In the genomic region with DNA sequence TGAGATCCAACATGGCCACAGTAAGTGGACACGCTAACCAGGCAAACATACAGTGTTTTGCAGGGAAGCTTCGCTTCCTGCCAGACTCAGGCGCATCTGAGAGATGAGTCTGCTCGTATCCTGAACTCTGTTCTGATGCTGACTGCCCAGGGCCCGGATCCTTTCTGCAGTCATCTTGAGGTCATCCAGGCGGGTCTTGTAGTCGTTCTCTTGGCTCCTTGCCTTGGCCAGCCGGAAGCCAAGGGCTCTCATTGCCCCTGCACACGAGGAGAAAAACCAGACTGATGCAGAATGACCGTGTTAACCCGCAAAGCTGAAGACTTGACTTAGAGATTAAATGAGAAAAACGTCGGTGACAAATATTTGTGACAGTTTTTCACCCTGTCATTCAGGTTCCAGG, we compare ENCODE assay signal across 16 mouse cellular contexts. TPM values are rescaled to one million over a fixed set of nuclear protein-coding genes. Genes with fewer than 3 reads are reported as not detected.
DNase-seq lines count a peak whose midpoint lies in the region; ATAC-seq and TF ChIP-seq lines count a peak whose summit lies in the region.
"Had no signal": no experiment of that assay in that cellular context is flagged by ENCODE, and none has a peak within 500 bp of the region (broad histone marks: within the 10 kb centered on the region; RNA-seq: fewer than 3 reads in every experiment).

No protein-coding gene starts in this region.

- ATAC-seq in lung, embryonic 16.5 days (ENCODE audit: low read depth): no peak
- ATAC-seq: intestine, embryonic 15.5 days had no signal

- peaks cover 35% of the 10 kb centered on the region for H3K4me1 ChIP-seq in lung, embryonic 16.5 days (replicated peaks; ENCODE audit: control insufficient read depth, insufficient read depth, low read length)
- peaks cover 5% of the 10 kb centered on the region; the same call in 1 of the 2 replicates for H3K4me1 ChIP-seq in lung, adult 2 months (ENCODE audit: control insufficient read depth, insufficient read depth, low read length)

- peak; percentile 52 to 61 for DNase-seq in heart, adult 9 months (ENCODE audit: low spot score in 2 of 2)
- no peak for DNase-seq in heart, adult 8-10 months (ENCODE audit: low spot score)
- no peak for DNase-seq in lung, adult 2 months
- peak; percentile 47 for DNase-seq in gastrocnemius, postnatal 14 days
- DNase-seq in skeletal muscle tissue, adult 2 months (ENCODE audit: low read depth, low spot score): peak; percentile 52
- DNase-seq in frontal cortex, postnatal 25 days (ENCODE audit: low spot score in 2 of 2): no peak
- DNase-seq: cerebellum, postnatal 25 days; layer of hippocampus, postnatal 36 days; liver had no signal

- TF ChIP-seq POLR2A in lung, adult 2 months (IDR thresholded peaks at IDR 0.05; ENCODE audit: borderline replicate concordance, extremely low read depth, low read depth, low read length): no peak

- H3K36me3 ChIP-seq in lung, embryonic 16.5 days (ENCODE audit: control insufficient read depth, insufficient read depth, low read length): no peaks in the 10 kb centered on the region
- H3K36me3 ChIP-seq: heart, embryonic 15.5 days; hindbrain, embryonic 13.5 days; intestine, embryonic 15.5 days; midbrain, embryonic 10.5 days; neural tube, embryonic 13.5 days; stomach, embryonic 15.5 days had no signal

- WGBS in lung, embryonic 16.5 days: 37% methylated on average over 13 of the region's 13 CpGs
- WGBS in lung, adult 2 months: 46% methylated on average over 13 of the region's 13 CpGs

- H3K9me3 ChIP-seq in lung, embryonic 16.5 days (ENCODE audit: control insufficient read depth, low read length): no peaks in the 10 kb centered on the region
- H3K9me3 ChIP-seq: heart, embryonic 15.5 days; hindbrain, embryonic 13.5 days; intestine, embryonic 15.5 days; midbrain, embryonic 10.5 days; neural tube, embryonic 13.5 days; stomach, embryonic 15.5 days had no signal

- intact Hi-C loops in gastrocnemius, postnatal 14 days (cut with DNase I; ENCODE audit: low total_unique reads): no loop called here

- no peak overlapping the region for H3K4me3 ChIP-seq in lung, embryonic 16.5 days (ENCODE audit: low read length)
- no peak overlapping the region for H3K4me3 ChIP-seq in lung, adult 2 months (replicated peaks; ENCODE audit: extremely low read depth, low read depth, low read length)
- H3K4me3 ChIP-seq: heart, embryonic 15.5 days; hindbrain, embryonic 13.5 days; intestine, embryonic 15.5 days; midbrain, embryonic 10.5 days; neural tube, embryonic 13.5 days; stomach, embryonic 15.5 days had no signal

- H3K4me2 ChIP-seq in lung, embryonic 16.5 days (ENCODE audit: low read depth, low read length): no peak overlapping the region
- H3K4me2 ChIP-seq: heart, embryonic 15.5 days; hindbrain, embryonic 13.5 days; intestine, embryonic 15.5 days; neural tube, embryonic 13.5 days; stomach, embryonic 15.5 days had no signal

- no peaks in the 10 kb centered on the region for H3K27me3 ChIP-seq in lung, embryonic 16.5 days (ENCODE audit: control insufficient read depth, insufficient read depth, low read depth, low read length)
- H3K27me3 ChIP-seq: heart, embryonic 15.5 days; hindbrain, embryonic 13.5 days; intestine, embryonic 15.5 days; neural tube, embryonic 13.5 days; stomach, embryonic 15.5 days had no signal

- H3K9ac ChIP-seq in lung, embryonic 16.5 days (ENCODE audit: low read length): no peak overlapping the region
- H3K9ac ChIP-seq: heart, embryonic 15.5 days; hindbrain, embryonic 13.5 days; intestine, embryonic 15.5 days; neural tube, embryonic 13.5 days; stomach, embryonic 15.5 days had no signal

- 0 out of 2 replicates have a peak overlapping the region, but pooled peaks have one; percentile 12 for H3K27ac ChIP-seq in lung, embryonic 16.5 days (ENCODE audit: low read length)
- H3K27ac ChIP-seq: heart, embryonic 15.5 days; hindbrain, embryonic 13.5 days; intestine, embryonic 15.5 days; midbrain, embryonic 10.5 days; neural tube, embryonic 13.5 days; stomach, embryonic 15.5 days had no signal

- no peak for TF ChIP-seq CTCF in lung, adult 2 months (IDR thresholded peaks at IDR 0.05; ENCODE audit: insufficient read depth, low read length)

RNA-seq across cellular contexts. Expression of a gene that starts 49.6 kb away (rescaled TPM):
- total RNA-seq in heart, adult 8-10 months (2022): 10 to 100 TPM in 2 of 4 experiments, 1 to 10 TPM in 2; 8.3 to 14.2 (median 11.6) TPM
- 71.8 and 76.1 TPM in 2 replicates for polyA plus RNA-seq in lung, embryonic 16.5 days (2015; fragmentation: Nextera tagmentation; extraction: Ambion mirVana)
- polyA plus RNA-seq in lung, adult 2 months (2012; rRNA removed): 36.4 and 37.5 TPM in 2 replicates
- 1 to 10 TPM; 5.8 to 7.2 TPM for total RNA-seq in gastrocnemius, postnatal 14 days (2021)

Comparison
In these comparisons a context has a peak if more than half of its experiments do, and no peak if none do; other contexts are left out.
1. DNase-seq: peak in heart, adult 9 months (2 of 2), gastrocnemius, postnatal 14 days (single experiment) and skeletal muscle tissue, adult 2 months (single experiment); none in heart, adult 8-10 months (single experiment), lung, adult 2 months (single experiment) and frontal cortex, postnatal 25 days (0 of 2).